Mouse (Mus musculus): ENCODE measurements around the gene Sh2d7. TPM values are rescaled to one million over a fixed set of nuclear protein-coding genes. Genes with fewer than 3 reads are reported as not detected.

Gene Sh2d7
- polyA plus RNA-seq, 1 experiment, result 0.01 TPM

- peak overlapping the region; percentile 29 for H3K4me3 ChIP-seq (ENCODE audit: insufficient read depth, poor library complexity, severe bottlenecking)
- no peaks in the 10 kb centered on the region for H3K79me2 ChIP-seq (ENCODE audit: control insufficient read depth, insufficient read depth)
These were observed 37.8 kb upstream of the Sh2d7 start for GRCm38 (mm10) chr9:54500832-54501452.

GRCm38 (mm10) chr9:54501453-54502110 is 37.2 kb upstream of the Sh2d7 start, which contains the start of gene Dmxl2:
Gene Dmxl2, minus strand, starts transcription at chr9:54501626.
- TF ChIP-seq MYOG (IDR thresholded peaks at IDR 0.05; ENCODE audit: control insufficient read depth, extremely low read depth, insufficient read length), result no peak
- no peak for TF ChIP-seq CEBPB (IDR thresholded peaks at IDR 0.05; ENCODE audit: low read depth)
- no peak for TF ChIP-seq CTCF (IDR thresholded peaks at IDR 0.05; ENCODE audit: control insufficient read depth, insufficient read depth, insufficient read length)
- TF ChIP-seq MAX (IDR thresholded peaks at IDR 0.05), result no peak
- TF ChIP-seq USF1 (IDR thresholded peaks at IDR 0.05; ENCODE audit: low read depth), result no peak
- no peak for TF ChIP-seq FOSL1 (IDR thresholded peaks at IDR 0.05; ENCODE audit: insufficient read depth, low read length, poor library complexity, severe bottlenecking)
- no peak for TF ChIP-seq MYOD1 (IDR thresholded peaks at IDR 0.05; ENCODE audit: control insufficient read depth, insufficient read length, low read depth)
- no peaks in the 10 kb centered on the region for H3K36me3 ChIP-seq (ENCODE audit: control insufficient read depth, insufficient read depth)
- H3K27me3 ChIP-seq (ENCODE audit: control insufficient read depth, insufficient read depth, insufficient read length), result peaks cover 33% of the 10 kb centered on the region
- peak within 1 kb of the TSS; percentile 29 for H3K4me3 ChIP-seq (ENCODE audit: insufficient read depth, poor library complexity, severe bottlenecking)
- H3K79me2 ChIP-seq (ENCODE audit: control insufficient read depth, insufficient read depth), result no peaks in the 10 kb centered on the region
- no peaks in the 10 kb centered on the region for H3K79me3 ChIP-seq (ENCODE audit: low read depth)
- peak within 1 kb of the TSS; percentile 82 for H3ac ChIP-seq (ENCODE audit: control insufficient read depth, insufficient read length, low read depth)

More at GRCm38 (mm10) chr9:54500832-54501452, 37.8 kb upstream of the Sh2d7 start:
- Histone ChIP-seq H3K36me3 (ENCODE audit: control insufficient read depth, insufficient read depth) (no peaks in the 10 kb centered on the region), H3K79me3 (ENCODE audit: low read depth) (no peaks in the 10 kb centered on the region), H3K27me3 (ENCODE audit: control insufficient read depth, insufficient read depth, insufficient read length) (peaks cover 33% of the 10 kb centered on the region), H3ac (ENCODE audit: control insufficient read depth, insufficient read length, low read depth) (peak overlapping the region; percentile 82)
- TF ChIP-seq CTCF (IDR thresholded peaks at IDR 0.05; ENCODE audit: control insufficient read depth, insufficient read depth, insufficient read length), result no peak
- no peak for TF ChIP-seq MAX (IDR thresholded peaks at IDR 0.05)
- TF ChIP-seq USF1 (IDR thresholded peaks at IDR 0.05; ENCODE audit: low read depth), result no peak
- no peak for TF ChIP-seq FOSL1 (IDR thresholded peaks at IDR 0.05; ENCODE audit: insufficient read depth, low read length, poor library complexity, severe bottlenecking)
- TF ChIP-seq MYOD1 (IDR thresholded peaks at IDR 0.05; ENCODE audit: control insufficient read depth, insufficient read length, low read depth), result no peak
- TF ChIP-seq CEBPB (IDR thresholded peaks at IDR 0.05; ENCODE audit: low read depth), result no peak
- no peak for TF ChIP-seq MYOG (IDR thresholded peaks at IDR 0.05; ENCODE audit: control insufficient read depth, extremely low read depth, insufficient read length)

- Histone ChIP-seq H3ac (ENCODE audit: control insufficient read depth, insufficient read length, low read depth) (peak overlapping the region; percentile 47), H3K36me3 (ENCODE audit: control insufficient read depth, insufficient read depth) (no peaks in the 10 kb centered on the region), H3K27me3 (ENCODE audit: control insufficient read depth, insufficient read depth, insufficient read length) (peaks cover 33% of the 10 kb centered on the region), H3K79me2 (ENCODE audit: control insufficient read depth, insufficient read depth) (no peaks in the 10 kb centered on the region), H3K4me3 (ENCODE audit: insufficient read depth, poor library complexity, severe bottlenecking) (no peak overlapping the region), H3K79me3 (ENCODE audit: low read depth) (no peaks in the 10 kb centered on the region)
- TF ChIP-seq MYOD1 (IDR thresholded peaks at IDR 0.05; ENCODE audit: control insufficient read depth, insufficient read length, low read depth), result no peak
- TF ChIP-seq MYOG (IDR thresholded peaks at IDR 0.05; ENCODE audit: control insufficient read depth, extremely low read depth, insufficient read length), result no peak
- no peak for TF ChIP-seq CEBPB (IDR thresholded peaks at IDR 0.05; ENCODE audit: low read depth)
- TF ChIP-seq CTCF (IDR thresholded peaks at IDR 0.05; ENCODE audit: control insufficient read depth, insufficient read depth, insufficient read length), result no peak
- TF ChIP-seq FOSL1 (IDR thresholded peaks at IDR 0.05; ENCODE audit: insufficient read depth, low read length, poor library complexity, severe bottlenecking), result no peak
- TF ChIP-seq USF1 (IDR thresholded peaks at IDR 0.05; ENCODE audit: low read depth), result no peak
- TF ChIP-seq MAX (IDR thresholded peaks at IDR 0.05), result no peak
These were observed 36.7 kb upstream of the Sh2d7 start for GRCm38 (mm10) chr9:54502111-54502495.

GRCm38 (mm10) chr9:54502873-54503272 is 35.9 kb upstream of the Sh2d7 start:
- Histone ChIP-seq H3K79me2 (ENCODE audit: control insufficient read depth, insufficient read depth) (no peaks in the 10 kb centered on the region), H3K27me3 (ENCODE audit: control insufficient read depth, insufficient read depth, insufficient read length) (peaks cover 33% of the 10 kb centered on the region), H3ac (ENCODE audit: control insufficient read depth, insufficient read length, low read depth) (no peak overlapping the region), H3K4me3 (ENCODE audit: insufficient read depth, poor library complexity, severe bottlenecking) (no peak overlapping the region), H3K79me3 (ENCODE audit: low read depth) (no peaks in the 10 kb centered on the region), H3K36me3 (ENCODE audit: control insufficient read depth, insufficient read depth) (no peaks in the 10 kb centered on the region)
- TF ChIP-seq MYOG (IDR thresholded peaks at IDR 0.05; ENCODE audit: control insufficient read depth, extremely low read depth, insufficient read length), result no peak
- no peak for TF ChIP-seq MAX (IDR thresholded peaks at IDR 0.05)
- TF ChIP-seq CTCF (IDR thresholded peaks at IDR 0.05; ENCODE audit: control insufficient read depth, insufficient read depth, insufficient read length), result no peak
- TF ChIP-seq MYOD1 (IDR thresholded peaks at IDR 0.05; ENCODE audit: control insufficient read depth, insufficient read length, low read depth), result no peak
- no peak for TF ChIP-seq FOSL1 (IDR thresholded peaks at IDR 0.05; ENCODE audit: insufficient read depth, low read length, poor library complexity, severe bottlenecking)
- no peak for TF ChIP-seq CEBPB (IDR thresholded peaks at IDR 0.05; ENCODE audit: low read depth)
- no peak for TF ChIP-seq USF1 (IDR thresholded peaks at IDR 0.05; ENCODE audit: low read depth)

GRCm38 (mm10) chr9:54515991-54516390 is 22.8 kb upstream of the Sh2d7 start:
- Histone ChIP-seq H3K27me3 (ENCODE audit: control insufficient read depth, insufficient read depth, insufficient read length) (peaks cover 7% of the 10 kb centered on the region), H3K4me3 (ENCODE audit: insufficient read depth, poor library complexity, severe bottlenecking) (no peak overlapping the region), H3K79me3 (ENCODE audit: low read depth) (no peaks in the 10 kb centered on the region), H3K79me2 (ENCODE audit: control insufficient read depth, insufficient read depth) (no peaks in the 10 kb centered on the region), H3ac (ENCODE audit: control insufficient read depth, insufficient read length, low read depth) (no peak overlapping the region), H3K36me3 (ENCODE audit: control insufficient read depth, insufficient read depth) (no peaks in the 10 kb centered on the region)
- no peak for TF ChIP-seq USF1 (IDR thresholded peaks at IDR 0.05; ENCODE audit: low read depth)
- TF ChIP-seq MYOD1 (IDR thresholded peaks at IDR 0.05; ENCODE audit: control insufficient read depth, insufficient read length, low read depth), result no peak
- no peak for TF ChIP-seq MAX (IDR thresholded peaks at IDR 0.05)
- TF ChIP-seq CTCF (IDR thresholded peaks at IDR 0.05; ENCODE audit: control insufficient read depth, insufficient read depth, insufficient read length), result no peak
- TF ChIP-seq FOSL1 (IDR thresholded peaks at IDR 0.05; ENCODE audit: insufficient read depth, low read length, poor library complexity, severe bottlenecking), result no peak
- no peak for TF ChIP-seq CEBPB (IDR thresholded peaks at IDR 0.05; ENCODE audit: low read depth)

Data from C2C12 (cell line).